ENCODE assay signal across 8 mouse cellular contexts in the genomic region with DNA sequence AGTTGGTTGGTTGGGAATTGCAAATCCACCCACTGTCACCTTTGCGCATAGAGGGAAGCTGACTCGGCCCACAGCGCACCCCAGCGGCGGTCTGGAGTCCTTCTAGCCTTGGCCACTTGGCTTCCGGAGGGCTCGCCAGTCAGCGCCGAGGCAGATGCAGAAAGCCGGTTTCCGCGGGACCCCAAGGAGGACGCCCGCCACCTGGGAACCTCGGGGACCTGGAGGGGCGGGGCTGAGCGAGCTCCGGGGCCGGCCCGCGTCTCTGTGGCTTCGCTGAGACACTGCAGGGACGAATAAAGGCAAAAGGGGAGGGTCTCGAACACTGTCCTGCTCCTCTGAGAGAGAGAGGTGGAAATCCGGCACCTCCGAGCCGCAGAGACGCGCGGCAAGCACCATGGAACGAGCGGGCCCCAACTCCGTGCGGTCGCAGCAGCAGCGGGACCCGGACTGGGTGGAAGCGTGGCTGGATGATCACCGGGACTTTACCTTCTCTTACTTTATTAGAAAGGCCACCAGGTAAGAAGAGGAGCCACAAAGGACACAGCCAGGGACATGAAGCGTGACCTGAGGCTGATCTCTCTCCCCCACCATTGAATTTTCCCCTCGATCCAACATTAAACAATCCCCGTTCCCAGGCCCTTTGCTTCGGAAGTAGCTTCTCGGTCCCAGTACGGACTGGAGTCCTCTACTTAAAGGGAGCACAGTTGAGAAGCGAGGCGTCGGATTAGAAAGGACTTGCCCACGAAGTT. TPM values are rescaled to one million over a fixed set of nuclear protein-coding genes. Genes with fewer than 3 reads are reported as not detected.
DNase-seq lines count a peak whose midpoint lies in the region; ATAC-seq lines count a peak whose summit lies in the region.

A gene (plus strand): TSS at position 96 of the 749 bp plus-strand sequence.

- WGBS in embryonic facial prominence, embryonic 14.5 days: under 1% methylated on average over 49 of the region's 49 CpGs
- 1% methylated on average over 46 of the region's 49 CpGs for WGBS in heart, embryonic 11.5 days (ENCODE audit: insufficient replicate concordance)
- WGBS in liver, embryonic 11.5 days: under 1% methylated on average over 49 of the region's 49 CpGs

- H3K9me3 ChIP-seq in embryonic facial prominence, embryonic 14.5 days (ENCODE audit: control insufficient read depth, low read length): no peaks in the 10 kb centered on the region
- H3K9me3 ChIP-seq in heart, embryonic 11.5 days (replicated peaks; ENCODE audit: control insufficient read depth, low read length): no peaks in the 10 kb centered on the region
- no peaks in the 10 kb centered on the region for H3K9me3 ChIP-seq in liver, embryonic 11.5 days (ENCODE audit: control insufficient read depth, low read length)

- H3K36me3 ChIP-seq in embryonic facial prominence, embryonic 14.5 days (ENCODE audit: control insufficient read depth, insufficient read depth, low read length): no peaks in the 10 kb centered on the region
- H3K36me3 ChIP-seq in heart, embryonic 11.5 days (ENCODE audit: control insufficient read depth, insufficient read depth, low read length): no peaks in the 10 kb centered on the region
- H3K36me3 ChIP-seq in liver, embryonic 11.5 days (ENCODE audit: control insufficient read depth, insufficient read depth, low read length): no peaks in the 10 kb centered on the region

- peak; percentile 72 for ATAC-seq in embryonic facial prominence, embryonic 14.5 days (ENCODE audit: low read depth)
- ATAC-seq in heart, embryonic 11.5 days (replicated peaks; ENCODE audit: insufficient number of reproducible peaks, low FRiP score, low TSS enrichment): peak; percentile 50
- peak; percentile 49 for ATAC-seq in liver, embryonic 11.5 days (replicated peaks; ENCODE audit: low FRiP score)
- peak; percentile 52 for ATAC-seq in monocyte, adult 5-6 weeks (replicated peaks; ENCODE audit: insufficient number of reproducible peaks, low FRiP score, low TSS enrichment, poor library complexity, severe bottlenecking)

- H3K4me1 ChIP-seq in embryonic facial prominence, embryonic 14.5 days (ENCODE audit: control insufficient read depth, insufficient read depth, low read length): peaks cover 8% of the 10 kb centered on the region
- 0 out of 2 replicates have a peak, but pooled peaks cover 3% of the 10 kb centered on the region for H3K4me1 ChIP-seq in heart, embryonic 11.5 days (ENCODE audit: control insufficient read depth, insufficient read depth, low read length)
- H3K4me1 ChIP-seq in liver, embryonic 11.5 days (replicated peaks; ENCODE audit: control insufficient read depth, insufficient read depth, low read length): peaks cover 3% of the 10 kb centered on the region

- DNase-seq in layer of hippocampus, adult 11-12 months (ENCODE audit: low spot score): peak; percentile 15
- DNase-seq in layer of hippocampus, adult 9-10 months (ENCODE audit: low spot score): no peak
- DNase-seq in embryonic facial prominence, embryonic 14.5 days (ENCODE audit: low spot score): peak; percentile 84
- DNase-seq in kidney, adult 9 months: peak; percentile 70
- DNase-seq in liver, embryonic 11.5 days (ENCODE audit: low spot score): peak; percentile 81
- peak; percentile 32 to 57 for DNase-seq in spleen, postnatal 14 days (ENCODE audit: low spot score in 2 of 2)

- no peaks in the 10 kb centered on the region for H3K27me3 ChIP-seq in embryonic facial prominence, embryonic 14.5 days (replicated peaks; ENCODE audit: control insufficient read depth, insufficient read depth, low read length)
- H3K27me3 ChIP-seq in heart, embryonic 11.5 days (ENCODE audit: control insufficient read depth, insufficient read depth, low read length): no peaks in the 10 kb centered on the region
- H3K27me3 ChIP-seq in liver, embryonic 11.5 days (replicated peaks; ENCODE audit: control insufficient read depth, insufficient read depth, low read length): no peaks in the 10 kb centered on the region

- H3K4me3 ChIP-seq in embryonic facial prominence, embryonic 14.5 days (ENCODE audit: low read depth, low read length): peak within 1 kb of the TSS; percentile 69
- peak within 1 kb of the TSS; percentile 68 for H3K4me3 ChIP-seq in heart, embryonic 11.5 days (ENCODE audit: low read depth, low read length)
- H3K4me3 ChIP-seq in liver, embryonic 11.5 days (ENCODE audit: low read depth, low read length): peak within 1 kb of the TSS; percentile 71

- peak within 1 kb of the TSS; percentile 84 for H3K9ac ChIP-seq in embryonic facial prominence, embryonic 14.5 days (ENCODE audit: low read depth, low read length)
- peak within 1 kb of the TSS; percentile 83 for H3K9ac ChIP-seq in heart, embryonic 11.5 days (ENCODE audit: low read depth, low read length)
- peak within 1 kb of the TSS; percentile 61 for H3K9ac ChIP-seq in liver, embryonic 11.5 days (ENCODE audit: low read depth, low read length)

- peak within 1 kb of the TSS; percentile 82 for H3K4me2 ChIP-seq in embryonic facial prominence, embryonic 14.5 days (ENCODE audit: low read depth, low read length)
- peak within 1 kb of the TSS; percentile 95 for H3K4me2 ChIP-seq in heart, embryonic 11.5 days
- H3K4me2 ChIP-seq in liver, embryonic 11.5 days: peak within 1 kb of the TSS; percentile 88

- H3K27ac ChIP-seq in embryonic facial prominence, embryonic 14.5 days (replicated peaks; ENCODE audit: low read depth, low read length): peak within 1 kb of the TSS; percentile 94
- peak within 1 kb of the TSS; percentile 77 for H3K27ac ChIP-seq in heart, embryonic 11.5 days (ENCODE audit: low read depth, low read length)
- peak within 1 kb of the TSS; percentile 88 for H3K27ac ChIP-seq in liver, embryonic 11.5 days (ENCODE audit: low read depth, low read length)

RNA-seq across cellular contexts. Expression of the gene that starts here (rescaled TPM):
- 6.7 and 7.3 TPM in 2 replicates for polyA plus RNA-seq in embryonic facial prominence, embryonic 14.5 days (2014; fragmentation: Nextera tagmentation; extraction: Ambion mirVana)
- polyA plus RNA-seq in heart, embryonic 11.5 days (2014; fragmentation: Nextera tagmentation; extraction: Ambion mirVana): 3.1 and 4.5 TPM in 2 replicates
- 4.5 and 4.9 TPM in 2 replicates for polyA plus RNA-seq in liver, embryonic 11.5 days (2014; fragmentation: Nextera tagmentation; extraction: Ambion mirVana)
- 7.0 to 27.5 TPM (median 13.1 TPM) in 3 replicates for total RNA-seq in monocyte, adult 5-6 weeks (2017)
